Mouse (Mus musculus) central nervous system, embryonic 18 days (tissue): Measurements from ENCODE around the gene Gm10985. TPM values are rescaled to one million over a fixed set of nuclear protein-coding genes. Genes with fewer than 3 reads are reported as not detected.

Experiments
- polyA plus RNA-seq: library from polyadenylated mRNA; depleted of rRNA; stranded (reverse); fragments of >200 nt; gene quantifications from 2 replicates; pipeline ENCODE4 v1.2.3, GENCODE M21; 2012; rRNA removed

Gene Gm10985
- polyA plus RNA-seq: not detected in 2 replicates

DNA sequence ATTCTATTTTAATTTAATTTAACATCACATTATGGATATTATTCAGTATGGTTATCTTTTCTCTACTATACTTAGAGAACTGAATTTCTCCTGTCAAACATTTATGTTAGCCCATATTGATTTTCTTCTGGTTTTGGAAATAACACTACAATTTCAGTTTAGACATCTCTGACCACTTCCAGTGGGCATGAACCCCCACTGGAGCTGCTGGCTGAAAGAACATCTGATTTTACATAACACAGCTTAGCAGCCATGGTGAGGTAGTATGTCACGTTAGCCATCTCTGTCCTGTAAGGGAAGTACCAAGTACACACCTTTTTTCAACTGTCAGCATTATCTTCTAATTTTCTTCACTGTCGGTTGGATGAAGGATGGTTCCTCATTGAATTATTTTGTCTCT lies at the start of gene Gm10985:
Gene Gm10985 (plus strand): TSS at position 301 of the 400 bp plus-strand sequence.

DNA sequence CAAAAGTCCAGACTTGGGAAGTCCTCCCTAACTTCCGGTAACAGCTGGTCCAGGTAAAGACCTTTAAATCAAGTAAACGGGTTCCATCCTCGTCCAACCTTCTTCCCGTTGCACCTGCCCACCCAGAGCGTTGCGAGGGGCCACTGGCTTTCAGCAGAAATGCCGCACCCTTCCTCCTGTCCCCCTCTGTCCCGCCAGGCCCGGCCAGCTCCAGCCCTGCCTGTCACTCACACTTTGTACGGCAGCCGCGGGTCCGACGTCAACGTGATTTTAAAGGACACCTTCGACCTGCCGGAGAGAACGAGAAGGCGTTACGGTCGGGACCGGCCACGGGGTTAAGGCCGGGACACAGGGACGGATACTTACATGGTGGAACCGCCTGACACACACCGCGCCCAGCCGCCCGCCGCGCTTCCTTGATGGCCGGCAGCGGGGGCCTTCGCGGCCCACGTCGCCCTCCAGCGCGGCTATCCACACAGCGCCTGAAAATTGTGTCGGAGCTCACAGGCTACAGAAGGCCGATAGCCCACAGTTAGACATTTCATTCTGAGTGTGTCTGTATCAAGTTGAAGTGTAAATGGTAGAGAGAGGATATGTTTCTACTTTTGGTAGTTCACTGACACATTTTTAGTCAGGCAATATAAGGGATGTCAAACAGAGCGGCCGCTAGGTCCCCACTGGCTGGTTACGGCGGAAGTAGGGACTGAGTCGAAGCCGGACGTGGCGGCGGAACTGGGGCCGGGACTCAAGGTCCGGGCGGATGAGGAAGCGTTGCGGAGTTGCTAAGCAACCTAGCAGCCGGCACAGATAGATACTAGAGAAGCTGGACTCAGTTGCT lies 18.7 kb downstream of the Gm10985 start, which contains the start of gene Ufm1:
Gene Ufm1 (minus strand): TSS at position 448 of the 838 bp plus-strand sequence.

Other genes starting within 250 kb of the Gm10985 start
- gene Frem2, start 187.7 kb upstream of the Gm10985 start, polyA plus RNA-seq: 4.0 and 4.5 TPM in 2 replicates
- gene Ufm1, start 18.7 kb downstream of the Gm10985 start, polyA plus RNA-seq: 52.1 and 52.2 TPM in 2 replicates